Mouse (Mus musculus): ENCODE results near the gene Iqcf6. TPM values are rescaled to one million over a fixed set of nuclear protein-coding genes. Genes with fewer than 3 reads are reported as not detected.

The Iqcf6 gene
- polyA plus RNA-seq, 2 experiments = not detected

DNA sequence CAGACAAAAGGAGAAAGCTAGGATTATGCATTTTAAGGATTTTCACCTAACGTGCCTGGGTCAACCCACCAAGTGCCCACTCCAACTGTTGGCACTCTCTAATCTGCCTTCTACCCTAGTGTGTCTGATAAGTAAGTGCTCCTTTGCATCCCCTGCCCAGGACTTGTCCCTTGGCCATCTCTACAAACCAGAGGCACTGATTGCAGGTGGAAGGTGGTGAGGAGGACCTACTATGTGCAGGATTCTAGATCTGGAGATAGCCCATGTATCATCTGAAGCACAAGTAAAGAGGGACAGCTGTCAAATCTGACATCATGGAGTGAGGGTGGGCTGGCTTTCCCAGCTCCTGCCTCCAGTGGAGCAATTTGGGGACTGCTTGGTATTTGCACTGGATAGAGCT is 33.6 kb downstream of the Iqcf6 start:
- H3K4me1 ChIP-seq (replicated peaks; ENCODE audit: control insufficient read depth in 2 of 2, insufficient read depth in 2 of 2, low read length in 1 of 2) = no peaks in the 10 kb centered on the region
- H3K9me3 ChIP-seq (ENCODE audit: control insufficient read depth, low read length) = no peaks in the 10 kb centered on the region
- H3K36me3 ChIP-seq (replicated peaks; ENCODE audit: control insufficient read depth, insufficient read depth, low read depth) = no peaks in the 10 kb centered on the region
- peaks cover 11% of the 10 kb centered on the region for H3K27me3 ChIP-seq (ENCODE audit: control insufficient read depth, insufficient read depth, low read length)
- WGBS (ENCODE audit: insufficient replicate concordance) = 55% methylated on average over 1 of the region's 1 CpGs
- DNase-seq (ENCODE audit: low read depth in 3 of 3, low spot score in 3 of 3) (no peak), ATAC-seq (ENCODE audit: insufficient read depth) (no peak)
- no peak overlapping the region for H3K4me3 ChIP-seq (ENCODE audit: insufficient read depth in 1 of 2, low read depth in 2 of 2, low read length in 2 of 2)
- H3K9ac ChIP-seq (replicated peaks) = no peak overlapping the region
- no peak overlapping the region for H3K4me2 ChIP-seq (ENCODE audit: low read depth)
- H3K27ac ChIP-seq = no peak overlapping the region
- TF ChIP-seq EP300 (IDR thresholded peaks at IDR 0.05; ENCODE audit: low read depth) (no peak), CTCF (IDR thresholded peaks at IDR 0.05; ENCODE audit: low read depth) (no peak)

- Histone ChIP-seq H3K27me3 (ENCODE audit: control insufficient read depth, insufficient read depth, low read length) (no peaks in the 10 kb centered on the region), H3K9me3 (ENCODE audit: control insufficient read depth, low read length) (no peaks in the 10 kb centered on the region), H3K27ac (no peak overlapping the region), H3K4me3 (ENCODE audit: insufficient read depth in 1 of 2, low read depth in 2 of 2, low read length in 2 of 2) (no peak overlapping the region), H3K9ac (replicated peaks) (no peak overlapping the region), H3K4me2 (ENCODE audit: low read depth) (no peak overlapping the region), H3K36me3 (replicated peaks; ENCODE audit: control insufficient read depth, insufficient read depth, low read depth) (no peaks in the 10 kb centered on the region), H3K4me1 (replicated peaks; ENCODE audit: control insufficient read depth in 2 of 2, insufficient read depth in 2 of 2, low read length in 1 of 2) (no peaks in the 10 kb centered on the region)
- 60% methylated on average over 6 of the region's 6 CpGs for WGBS (ENCODE audit: insufficient replicate concordance)
- TF ChIP-seq EP300 (IDR thresholded peaks at IDR 0.05; ENCODE audit: low read depth) = no peak
- TF ChIP-seq CTCF (IDR thresholded peaks at IDR 0.05; ENCODE audit: low read depth) = no peak
- DNase-seq (ENCODE audit: low read depth in 3 of 3, low spot score in 3 of 3) = no peak
- no peak for ATAC-seq (ENCODE audit: insufficient read depth)
These were observed 36.8 kb downstream of the Iqcf6 start for GRCm38 (mm10) chr9:106663200-106663599.

DNA sequence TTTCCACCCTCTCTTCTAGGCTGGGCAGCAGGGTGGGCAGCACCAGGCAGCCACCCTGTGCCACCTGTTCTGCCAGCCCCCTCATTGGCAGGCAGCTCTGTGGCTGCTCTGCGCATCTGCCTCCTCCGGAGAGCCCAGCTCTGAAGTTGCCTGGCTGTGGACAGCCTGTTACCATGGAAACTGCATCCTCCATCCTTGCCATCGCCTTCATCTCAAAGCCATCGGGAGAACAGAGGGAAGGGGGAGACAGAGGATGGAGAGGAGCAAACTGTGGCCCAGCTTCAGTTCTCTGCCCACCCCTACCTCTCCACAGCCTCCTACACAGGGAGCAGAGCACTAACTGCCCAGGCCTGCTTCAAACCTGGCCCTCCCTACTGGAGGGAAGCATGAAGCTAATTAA is 38.1 kb downstream of the Iqcf6 start:
- no peak overlapping the region for H3K4me2 ChIP-seq (ENCODE audit: low read depth)
- no peaks in the 10 kb centered on the region for H3K27me3 ChIP-seq (ENCODE audit: control insufficient read depth, insufficient read depth, low read length)
- WGBS (ENCODE audit: insufficient replicate concordance) = 73% methylated on average over 4 of the region's 4 CpGs
- no peaks in the 10 kb centered on the region for H3K9me3 ChIP-seq (ENCODE audit: control insufficient read depth, low read length)
- no peak for ATAC-seq (ENCODE audit: insufficient read depth)
- H3K27ac ChIP-seq = no peak overlapping the region
- DNase-seq (ENCODE audit: low read depth in 3 of 3, low spot score in 3 of 3) = no peak
- TF ChIP-seq CTCF (IDR thresholded peaks at IDR 0.05; ENCODE audit: low read depth) = no peak
- no peak for TF ChIP-seq EP300 (IDR thresholded peaks at IDR 0.05; ENCODE audit: low read depth)
- no peaks in the 10 kb centered on the region for H3K4me1 ChIP-seq (replicated peaks; ENCODE audit: control insufficient read depth in 2 of 2, insufficient read depth in 2 of 2, low read length in 1 of 2)
- H3K9ac ChIP-seq (replicated peaks) = no peak overlapping the region
- no peaks in the 10 kb centered on the region for H3K36me3 ChIP-seq (replicated peaks; ENCODE audit: control insufficient read depth, insufficient read depth, low read depth)
- H3K4me3 ChIP-seq (ENCODE audit: insufficient read depth in 1 of 2, low read depth in 2 of 2, low read length in 2 of 2) = no peak overlapping the region

GRCm38 (mm10) chr9:106664856-106665255 is 38.5 kb downstream of the Iqcf6 start:
- TF ChIP-seq EP300 (IDR thresholded peaks at IDR 0.05; ENCODE audit: low read depth) (no peak), CTCF (IDR thresholded peaks at IDR 0.05; ENCODE audit: low read depth) (no peak)
- DNase-seq (ENCODE audit: low read depth in 3 of 3, low spot score in 3 of 3) (no peak), ATAC-seq (ENCODE audit: insufficient read depth) (no peak)
- Histone ChIP-seq H3K9me3 (ENCODE audit: control insufficient read depth, low read length) (no peaks in the 10 kb centered on the region), H3K27me3 (ENCODE audit: control insufficient read depth, insufficient read depth, low read length) (no peaks in the 10 kb centered on the region), H3K4me3 (ENCODE audit: insufficient read depth in 1 of 2, low read depth in 2 of 2, low read length in 2 of 2) (no peak overlapping the region), H3K4me1 (replicated peaks; ENCODE audit: control insufficient read depth in 2 of 2, insufficient read depth in 2 of 2, low read length in 1 of 2) (no peaks in the 10 kb centered on the region), H3K36me3 (replicated peaks; ENCODE audit: control insufficient read depth, insufficient read depth, low read depth) (no peaks in the 10 kb centered on the region), H3K9ac (replicated peaks) (no peak overlapping the region), H3K27ac (no peak overlapping the region), H3K4me2 (ENCODE audit: low read depth) (no peak overlapping the region)
- WGBS (ENCODE audit: insufficient replicate concordance) = 68% methylated on average over 6 of the region's 6 CpGs

DNA sequence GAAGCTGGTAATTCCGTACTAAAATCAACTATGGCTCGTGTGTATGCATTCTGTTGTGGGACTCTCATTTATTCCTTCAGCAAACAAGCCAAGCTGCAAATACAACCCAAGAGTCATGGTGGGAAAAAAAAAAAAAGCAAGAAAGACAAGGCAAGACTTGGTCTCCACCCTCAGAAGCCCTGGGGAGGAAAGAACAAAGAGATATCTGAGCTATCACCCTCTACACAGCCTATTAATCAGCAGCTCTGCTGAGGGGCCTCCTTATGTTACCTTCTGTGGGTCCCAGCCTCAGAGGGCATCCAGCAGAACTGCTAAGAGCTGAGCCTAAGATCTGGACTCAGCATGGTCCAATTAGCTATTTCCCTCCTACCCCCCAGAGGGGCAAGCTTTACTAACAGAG is 47.5 kb downstream of the Iqcf6 start:
- H3K36me3 ChIP-seq (replicated peaks; ENCODE audit: control insufficient read depth, insufficient read depth, low read depth) = no peaks in the 10 kb centered on the region
- H3K27me3 ChIP-seq (ENCODE audit: control insufficient read depth, insufficient read depth, low read length) = no peaks in the 10 kb centered on the region
- peak; percentile 38; the same call in 1 of the 2 replicates for ATAC-seq (ENCODE audit: insufficient read depth)
- TF ChIP-seq EP300 (IDR thresholded peaks at IDR 0.05; ENCODE audit: low read depth) (no peak), CTCF (IDR thresholded peaks at IDR 0.05; ENCODE audit: low read depth) (no peak)
- no peak overlapping the region for H3K27ac ChIP-seq
- no peak for DNase-seq (ENCODE audit: low read depth in 3 of 3, low spot score in 3 of 3)
- no peaks in the 10 kb centered on the region for H3K9me3 ChIP-seq (ENCODE audit: control insufficient read depth, low read length)
- H3K4me1 ChIP-seq (replicated peaks; ENCODE audit: control insufficient read depth in 2 of 2, insufficient read depth in 2 of 2, low read length in 1 of 2) = peaks cover 0 to 7% of the 10 kb centered on the region in 2 experiments; a peak in 1 of 4 replicates
- no peak overlapping the region for H3K4me3 ChIP-seq (ENCODE audit: insufficient read depth in 1 of 2, low read depth in 2 of 2, low read length in 2 of 2)
- H3K4me2 ChIP-seq (ENCODE audit: low read depth) = no peak overlapping the region
- no peak overlapping the region for H3K9ac ChIP-seq (replicated peaks)
- 54% methylated on average over 2 of the region's 2 CpGs for WGBS (ENCODE audit: insufficient replicate concordance)
